Mouse (Mus musculus) stomach, embryonic 14.5 days (tissue): ENCODE results near the gene Zrsr1. TPM values are rescaled to one million over a fixed set of nuclear protein-coding genes. Genes with fewer than 3 reads are reported as not detected.

ENCODE experiments used
- ATAC-seq: fragments of 200-750 bp; cut with Nextera tagmentation; 2 replicates; pipeline ENCODE4 v1.8.0; 2017; ENCODE audit warnings: low read depth, moderate TSS enrichment; ENCODE audit not compliant: insufficient number of reproducible peaks, insufficient read depth, low FRiP score
- H3K27ac ChIP-seq: fragments of 300-500 bp; sonication (generic); 2 replicates; pipeline ENCODE4 v1.5.1; 2014; ENCODE audit warnings: mild to moderate bottlenecking, low read length, moderate library complexity, mixed read lengths
- H3K27me3 ChIP-seq: fragments of 300-500 bp; sonication (generic); 2 replicates; pipeline ENCODE4 v1.6.1; 2014; ENCODE audit warnings: low read length, control low read depth, mixed read lengths; ENCODE audit not compliant: control insufficient read depth, insufficient read depth
- H3K36me3 ChIP-seq: fragments of 300-500 bp; sonication (generic); 2 replicates; pipeline ENCODE4 v1.6.1; 2014; ENCODE audit warnings: mild to moderate bottlenecking, control low read depth, low read length, moderate library complexity, mixed read lengths; ENCODE audit not compliant: control insufficient read depth, insufficient read depth
- H3K4me1 ChIP-seq: fragments of 300-500 bp; sonication (generic); 2 replicates; pipeline ENCODE4 v1.6.1; 2014; ENCODE audit warnings: low read length, control low read depth, mixed read lengths; ENCODE audit not compliant: control insufficient read depth, insufficient read depth
- H3K4me2 ChIP-seq: fragments of 300-500 bp; sonication (generic); replicated peaks from 2 replicates; pipeline ENCODE4 v1.6.1; 2014; ENCODE audit warnings: low read depth, low read length, control low read depth
- H3K4me3 ChIP-seq: fragments of 300-500 bp; sonication (generic); 2 replicates; pipeline ENCODE4 v1.5.1; 2014; ENCODE audit warnings: low read depth, low read length, control low read depth
- H3K9ac ChIP-seq: fragments of 300-500 bp; sonication (generic); replicated peaks from 2 replicates; pipeline ENCODE4 v1.6.1; 2014; ENCODE audit warnings: low read depth, mild to moderate bottlenecking, control low read depth, low read length, moderate library complexity, mixed read lengths
- H3K9me3 ChIP-seq: fragments of 300-500 bp; sonication (generic); 2 replicates; pipeline ENCODE4 v1.6.1; 2016; ENCODE audit warnings: low read depth, low read length, control low read depth; ENCODE audit not compliant: control insufficient read depth
- WGBS: fragments of 180-500 bp; shearing (Covaris S2); extraction: QIAGEN DNeasy Blood & Tissue Kit; methylation state at CpG from one replicate; pipeline ENCODE4 v1.1.7; 2014; 5-methylcytosine and 5-hydroxymethylcytosine counted together
- polyA plus RNA-seq: library from polyadenylated mRNA; unstranded; fragments of >200 nt; fragmentation: Nextera tagmentation; extraction: Ambion mirVana; gene quantifications from 2 replicates; pipeline ENCODE4 v1.2.1, GENCODE M21; 2014

Gene Zrsr1
- polyA plus RNA-seq, 1 experiment from 2014 or later = 1.9 TPM

GRCm38 (mm10) chr11:23020841-23021240 is 49.0 kb downstream of the Zrsr1 start:
- Histone ChIP-seq H3K4me2 (no peak overlapping the region), H3K27ac (no peak overlapping the region), H3K4me1 (no peaks in the 10 kb centered on the region), H3K4me3 (no peak overlapping the region), H3K36me3 (no peaks in the 10 kb centered on the region), H3K9ac (no peak overlapping the region), H3K27me3 (no peaks in the 10 kb centered on the region), H3K9me3 (no peaks in the 10 kb centered on the region)
- ATAC-seq = no peak
- 93% methylated on average over 14 of the region's 14 CpGs for WGBS

GRCm38 (mm10) chr11:23023155-23023554 is 51.4 kb downstream of the Zrsr1 start:
- no peak overlapping the region for H3K4me3 ChIP-seq
- H3K36me3 ChIP-seq = no peaks in the 10 kb centered on the region
- ATAC-seq = no peak
- no peaks in the 10 kb centered on the region for H3K27me3 ChIP-seq
- no peaks in the 10 kb centered on the region for H3K9me3 ChIP-seq
- H3K4me1 ChIP-seq = no peaks in the 10 kb centered on the region
- H3K4me2 ChIP-seq = no peak overlapping the region
- WGBS = 92% methylated on average over 2 of the region's 2 CpGs
- H3K9ac ChIP-seq = no peak overlapping the region
- no peak overlapping the region for H3K27ac ChIP-seq

- ATAC-seq = no peak
- Histone ChIP-seq H3K9ac (no peak overlapping the region), H3K27me3 (no peaks in the 10 kb centered on the region), H3K4me1 (no peaks in the 10 kb centered on the region), H3K9me3 (no peaks in the 10 kb centered on the region), H3K4me2 (no peak overlapping the region), H3K36me3 (no peaks in the 10 kb centered on the region), H3K4me3 (no peak overlapping the region), H3K27ac (no peak overlapping the region)
- 74% methylated on average over 3 of the region's 3 CpGs for WGBS
Observed at GRCm38 (mm10) chr11:23024169-23024568, 52.4 kb downstream of the Zrsr1 start.

Other genes starting within 250 kb of the Zrsr1 start
- 12.8 and 16.7 TPM in 2 replicates for gene B3gnt2, start 111.0 kb upstream of the Zrsr1 start, polyA plus RNA-seq
- gene Gm28048, start 10.1 kb downstream of the Zrsr1 start, polyA plus RNA-seq = 9.2 and 12.6 TPM in 2 replicates
- 414 and 444 TPM in 2 replicates for gene Commd1, start 10.4 kb downstream of the Zrsr1 start, polyA plus RNA-seq
- gene Cct4, start 18.5 kb downstream of the Zrsr1 start, polyA plus RNA-seq = 288 TPM in 2 replicates
- 12.1 TPM in 2 replicates for gene Fam161a, start 35.5 kb downstream of the Zrsr1 start, polyA plus RNA-seq